Comparison of ENCODE assay signal across 12 mouse cellular contexts in the genomic region with DNA sequence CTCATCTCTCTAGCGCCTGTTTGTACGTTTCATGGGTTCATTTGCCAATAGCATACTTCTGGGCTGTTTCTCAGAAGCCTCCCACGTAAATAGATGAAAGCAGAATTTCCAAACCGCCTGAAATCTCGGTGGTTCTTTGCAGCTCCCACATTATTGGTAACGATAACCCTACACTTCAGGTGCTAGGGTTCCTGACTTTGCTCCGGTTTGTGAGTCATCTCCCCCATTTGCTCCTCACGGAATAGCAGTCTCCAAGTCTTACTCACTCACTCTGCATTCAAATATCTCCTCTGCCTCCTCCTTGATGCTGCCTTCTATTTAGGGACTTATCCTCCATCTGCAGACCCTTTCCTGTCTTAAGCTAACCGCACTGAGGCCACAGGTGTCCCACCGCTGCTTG.
"Had no signal": no experiment of that assay in that cellular context is flagged by ENCODE, and none has a peak within 500 bp of the region (broad histone marks: within the 10 kb centered on the region; RNA-seq: fewer than 3 reads in every experiment).

No protein-coding gene starts in this region.

- H3K4me1 ChIP-seq: intestine, embryonic 15.5 days; limb, embryonic 12.5 days; liver, embryonic 13.5 days; lung, embryonic 15.5 days; midbrain, embryonic 13.5 days had no signal

- H3K36me3 ChIP-seq: intestine, embryonic 15.5 days; limb, embryonic 12.5 days; liver, embryonic 13.5 days; lung, embryonic 15.5 days; midbrain, embryonic 13.5 days had no signal

- H3K27me3 ChIP-seq: intestine, embryonic 15.5 days; limb, embryonic 12.5 days; liver, embryonic 13.5 days; lung, embryonic 15.5 days; midbrain, embryonic 13.5 days had no signal

- H3K4me3 ChIP-seq: intestine, embryonic 15.5 days; limb, embryonic 12.5 days; liver, embryonic 13.5 days; lung, embryonic 15.5 days; midbrain, embryonic 13.5 days had no signal

- H3K9me3 ChIP-seq: intestine, embryonic 15.5 days; limb, embryonic 12.5 days; liver, embryonic 13.5 days; lung, embryonic 15.5 days; midbrain, embryonic 13.5 days had no signal

- DNase-seq: kidney, adult 18-20 months; kidney, postnatal 10 days; liver; liver, embryonic 13.5 days; liver, postnatal 0 days; spleen, adult 18-20 months; thymus, adult 2 months; thymus, postnatal 25 days had no signal

- H3K27ac ChIP-seq: intestine, embryonic 15.5 days; limb, embryonic 12.5 days; liver, embryonic 13.5 days; lung, embryonic 15.5 days; midbrain, embryonic 13.5 days had no signal
